Mouse (Mus musculus) liver, postnatal 0 days (tissue): ENCODE results near the gene Prpf8.
A peak's percentile ranks its signal among the peaks of the same experiment; 100 is the strongest.

ENCODE experiments used
- CTCF ChIP-seq: sonication (generic); IDR thresholded peaks from 2 replicates; pipeline ENCODE4 v1.5.1; 2016; ENCODE audit warnings: antibody characterized with exemption, low read depth
- EP300 ChIP-seq: IDR thresholded peaks from 2 replicates; pipeline ENCODE4 v1.6.1; 2016; ENCODE audit warnings: antibody characterized with exemption, low read depth, mild to moderate bottlenecking

GRCm38 (mm10) chr11:75462865-75463336 is 23.7 kb upstream of the Prpf8 start:
- TF ChIP-seq CTCF (no peak), EP300 (peak; percentile 51; the same call in 1 of the 2 replicates)
